Mouse (Mus musculus) heart, adult 2 months (tissue): ENCODE measurements at regions not wholly inside any gene's neighbourhood (a gene's known extent, or its start where the extent isn't known, plus 50 kb on each side); places are given as distances from the start of the nearest gene placed in this dataset.

Experiments used
- DNase-seq, 2 experiments: peaks; one replicate each; pipeline ENCODE4 v3.0.0; 2021
- H3K27ac ChIP-seq: fragments of 200-600 bp; 2 replicates; pipeline ENCODE4 v1.8.1; 2022
- H3K27me3 ChIP-seq: fragments of 200-500 bp; 2 replicates; pipeline ENCODE4 v1.6.1; 2012; ENCODE audit warnings: mild to moderate bottlenecking, low read length, inconsistent platforms, mixed read lengths; ENCODE audit not compliant: control insufficient read depth, insufficient read depth
- H3K36me3 ChIP-seq: fragments of 200-500 bp; 2 replicates; pipeline ENCODE4 v1.6.1; 2012; ENCODE audit warnings: low read length, inconsistent platforms; ENCODE audit not compliant: control insufficient read depth, insufficient read depth
- H3K4me1 ChIP-seq: fragments of 200-500 bp; 2 replicates; pipeline ENCODE4 v1.6.1; 2011; ENCODE audit warnings: low read length; ENCODE audit not compliant: control insufficient read depth, insufficient read depth
- H3K4me3 ChIP-seq: fragments of 200-600 bp; 2 replicates; pipeline ENCODE4 v1.8.1; 2022
- H3K79me2 ChIP-seq: fragments of 200-500 bp; replicated peaks from 2 replicates; pipeline ENCODE4 v1.6.1; 2012; ENCODE audit warnings: mild to moderate bottlenecking, inconsistent platforms, low read length, moderate library complexity, mixed read lengths; ENCODE audit not compliant: control insufficient read depth, insufficient read depth
- H3K9ac ChIP-seq: fragments of 200-500 bp; 2 replicates; pipeline ENCODE4 v1.6.1; 2012; ENCODE audit warnings: low read depth, mild to moderate bottlenecking, control low read depth, inconsistent platforms, low read length, mixed read lengths
- CTCF ChIP-seq: fragments of 200-600 bp; IDR thresholded peaks from 2 replicates; pipeline ENCODE4 v1.8.1; 2022; ENCODE audit warnings: antibody characterized with exemption, mild to moderate bottlenecking, moderate library complexity
- EP300 ChIP-seq: fragments of 200-500 bp; IDR thresholded peaks from 2 replicates; pipeline ENCODE4 v1.6.1; 2011; ENCODE audit warnings: low read depth, low read length, control low read depth; ENCODE audit not compliant: insufficient read depth
- POLR2A ChIP-seq: fragments of 200-500 bp; IDR thresholded peaks from 2 replicates; pipeline ENCODE4 v1.6.1; 2011; ENCODE audit warnings: mild to moderate bottlenecking, low read depth, low read length, control low read depth; ENCODE audit not compliant: insufficient read depth
- WGBS: fragments of 180-500 bp; shearing (Covaris S2); methylation state at CpG from one replicate; pipeline ENCODE4 v1.1.7; 2018; 5-methylcytosine and 5-hydroxymethylcytosine counted together
- intact Hi-C: fragments of 180-260 bp; cut with DNase I; formaldehyde crosslinking; loops from one replicate; pipeline ENCODE4 v1.15.1; 2025

- 79% methylated on average over 14 of the region's 14 CpGs for WGBS
- H3K4me3 ChIP-seq = no peak overlapping the region
- intact Hi-C loops = no loop called here
- peaks cover 5% of the 10 kb centered on the region for H3K4me1 ChIP-seq
- no peaks in the 10 kb centered on the region for H3K36me3 ChIP-seq
- H3K27me3 ChIP-seq = no peaks in the 10 kb centered on the region
- no peak overlapping the region for H3K27ac ChIP-seq
- no peak for DNase-seq
- H3K9ac ChIP-seq = no peak overlapping the region
- no peak for TF ChIP-seq CTCF
- TF ChIP-seq POLR2A = no peak
- no peak for TF ChIP-seq EP300
- no peaks in the 10 kb centered on the region for H3K79me2 ChIP-seq
Measured at GRCm38 (mm10) chr14:76243581-76244337, 133.1 kb downstream of the Nufip1 start.

- Histone ChIP-seq H3K36me3 (no peaks in the 10 kb centered on the region), H3K4me3 (no peak overlapping the region), H3K27ac (no peak overlapping the region), H3K9ac (no peak overlapping the region), H3K4me1 (peaks cover 5% of the 10 kb centered on the region), H3K27me3 (no peaks in the 10 kb centered on the region), H3K79me2 (no peaks in the 10 kb centered on the region)
- intact Hi-C loops = no loop called here
- 46% methylated on average over 18 of the region's 18 CpGs for WGBS
- TF ChIP-seq POLR2A (no peak), CTCF (no peak), EP300 (no peak)
- no peak for DNase-seq
Measured at GRCm38 (mm10) chr14:76244338-76245062, 133.8 kb downstream of the Nufip1 start.

GRCm38 (mm10) chr14:76245063-76245396 is 134.3 kb downstream of the Nufip1 start:
- 45% methylated on average over 4 of the region's 4 CpGs for WGBS
- H3K4me1 ChIP-seq = peaks cover 5% of the 10 kb centered on the region
- no peaks in the 10 kb centered on the region for H3K36me3 ChIP-seq
- H3K4me3 ChIP-seq = no peak overlapping the region
- no peak overlapping the region for H3K27ac ChIP-seq
- DNase-seq = no peak
- TF ChIP-seq EP300 (no peak), CTCF (no peak), POLR2A (no peak)
- intact Hi-C loops = no loop called here
- no peaks in the 10 kb centered on the region for H3K79me2 ChIP-seq
- no peak overlapping the region for H3K9ac ChIP-seq
- H3K27me3 ChIP-seq = no peaks in the 10 kb centered on the region

GRCm38 (mm10) chr14:76247664-76248063 is 137.0 kb downstream of the Nufip1 start:
- Histone ChIP-seq H3K27ac (no peak overlapping the region), H3K4me3 (no peak overlapping the region), H3K27me3 (no peaks in the 10 kb centered on the region), H3K4me1 (peaks cover 5% of the 10 kb centered on the region), H3K79me2 (no peaks in the 10 kb centered on the region), H3K36me3 (no peaks in the 10 kb centered on the region), H3K9ac (no peak overlapping the region)
- intact Hi-C loops = no loop called here
- peak; percentile 44 for TF ChIP-seq CTCF
- TF ChIP-seq POLR2A = no peak
- 91% methylated on average over 4 of the region's 4 CpGs for WGBS
- no peak for DNase-seq

GRCm38 (mm10) chr14:76253850-76254249 is 143.2 kb downstream of the Nufip1 start:
- no peaks in the 10 kb centered on the region for H3K36me3 ChIP-seq
- no peak for DNase-seq
- H3K79me2 ChIP-seq = no peaks in the 10 kb centered on the region
- WGBS = 96% methylated on average over 3 of the region's 3 CpGs
- H3K9ac ChIP-seq = no peak overlapping the region
- H3K27ac ChIP-seq = no peak overlapping the region
- no peaks in the 10 kb centered on the region for H3K27me3 ChIP-seq
- TF ChIP-seq EP300 (no peak), POLR2A (no peak)
- no peaks in the 10 kb centered on the region for H3K4me1 ChIP-seq
- no peak overlapping the region for H3K4me3 ChIP-seq
- intact Hi-C loops = no loop called here

- TF ChIP-seq EP300 = no peak
- no peak for TF ChIP-seq POLR2A
- no peak for TF ChIP-seq CTCF
- H3K79me2 ChIP-seq = no peaks in the 10 kb centered on the region
- H3K27me3 ChIP-seq = no peaks in the 10 kb centered on the region
- intact Hi-C loops = no loop called here
- peak overlapping the region; percentile 21; the same call in 1 of the 2 replicates for H3K27ac ChIP-seq
- WGBS = 38% methylated on average over 30 of the region's 30 CpGs
- H3K4me1 ChIP-seq = no peaks in the 10 kb centered on the region
- no peak overlapping the region for H3K9ac ChIP-seq
- DNase-seq = peak; percentile 49 to 71
- H3K36me3 ChIP-seq = no peaks in the 10 kb centered on the region
- no peak overlapping the region for H3K4me3 ChIP-seq
Measured at GRCm38 (mm10) chr14:76254565-76255501, 144.1 kb downstream of the Nufip1 start.
